Mouse (Mus musculus) embryonic stem cell, embryonic (primary cell): Measurements from ENCODE around the gene Adamts20.
"Not testable (repeated sequence)": the region's sequence is repeated elsewhere in the genome, so short reads cannot be mapped to it uniquely, and the experiment has no call there.

Source experiments
- CTCF ChIA-PET, 4 experiments: fragments of 300-600 bp in 2 of 4; fragments of 350-600 bp in 2 of 4; sonication (Branson Sonifier 250); formaldehyde crosslinking; loops; one replicate each; lab custom pipeline; 2022; ENCODE audit warnings: inconsistent platforms in 2 of 4; lab: Charles Lee
- POLR2A ChIA-PET, 4 experiments: fragments of 300-600 bp in 2 of 4; fragments of 350-600 bp in 2 of 4; sonication (Branson Sonifier 250); formaldehyde crosslinking; loops; one replicate each; lab custom pipeline; 2022; ENCODE audit warnings: antibody characterized with exemption in 4 of 4, inconsistent platforms in 1 of 4; lab: Charles Lee

Adamts20 gene

GRCm38 (mm10) chr15:94465318-94465717 is at the start of gene Adamts20:
Gene Adamts20 (minus strand): TSS chr15:94465418.
- ChIA-PET POLR2A (no interaction called here), CTCF (no interaction called here)

- CTCF ChIA-PET = interaction anchor here in 1 of 4 experiments (0.8 kb wide), 1 partner anchor 928 kb away, joined by 3 read pairs; no protein-coding TSS in a partner anchor
- POLR2A ChIA-PET = no interaction called here
These were observed 38.4 kb upstream of the Adamts20 start for GRCm38 (mm10) chr15:94503451-94504215.

- ChIA-PET POLR2A (no interaction called here), CTCF (no interaction called here)
These were observed 34.0 kb upstream of the Adamts20 start for GRCm38 (mm10) chr15:94499260-94499659.

GRCm38 (mm10) chr15:94495936-94496335 is 30.7 kb upstream of the Adamts20 start:
- POLR2A ChIA-PET = interaction anchor here in 2 of 4 experiments (0.6 to 1.2 kb wide), 3 partner anchors 47 to 1454 kb away, joined by 3 read pairs; partner anchors contain the start of genes Irak4 (in 1 of the 2) and Pus7l (in 1 of the 2)

GRCm38 (mm10) chr15:94494445-94494844 is 29.2 kb upstream of the Adamts20 start:
- ChIA-PET POLR2A (no interaction called here), CTCF (no interaction called here)

More at GRCm38 (mm10) chr15:94495936-94496335, 30.7 kb upstream of the Adamts20 start:
- CTCF ChIA-PET = interaction anchor here in 3 of 4 experiments (0.5 to 1.0 kb wide), 7 partner anchors 10 to 336 kb away, joined by 3 to 10 read pairs (median 3); partner anchors contain the start of genes Irak4 (in 1 of the 3) and Pus7l (in 1 of the 3)

GRCm38 (mm10) chr15:94489433-94489832 is 24.2 kb upstream of the Adamts20 start:
- ChIA-PET CTCF (no interaction called here), POLR2A (no interaction called here)

GRCm38 (mm10) chr15:94488028-94488427 is 22.8 kb upstream of the Adamts20 start:
- POLR2A ChIA-PET = not testable (repeated sequence)

GRCm38 (mm10) chr15:94482555-94482954 is 17.3 kb upstream of the Adamts20 start:
- ChIA-PET POLR2A (no interaction called here), CTCF (no interaction called here)

More at GRCm38 (mm10) chr15:94488028-94488427, 22.8 kb upstream of the Adamts20 start:
- CTCF ChIA-PET = not testable (repeated sequence)

GRCm38 (mm10) chr15:94480792-94481191 is 15.6 kb upstream of the Adamts20 start:
- POLR2A ChIA-PET = interaction anchor here in 1 of 4 experiments (1.0 kb wide), 1 partner anchor 10 kb away, joined by 3 read pairs; no protein-coding TSS in a partner anchor
- CTCF ChIA-PET = interaction anchor here in 1 of 4 experiments (1.4 kb wide), 1 partner anchor 10 kb away, joined by 3 read pairs; no protein-coding TSS in a partner anchor

- ChIA-PET POLR2A (interaction anchor here in 1 of 4 experiments (0.5 to 1.0 kb wide), 2 partner anchors 9 to 82 kb away, joined by 3 to 5 read pairs; no protein-coding TSS in a partner anchor), CTCF (interaction anchor here in 1 of 4 experiments (1.4 kb wide), 1 partner anchor 10 kb away, joined by 3 read pairs; no protein-coding TSS in a partner anchor)
These were observed 15.0 kb upstream of the Adamts20 start for GRCm38 (mm10) chr15:94480248-94480647.

GRCm38 (mm10) chr15:94479513-94480136 is 14.4 kb upstream of the Adamts20 start:
- ChIA-PET POLR2A (interaction anchor here in 1 of 4 experiments (1.0 kb wide), 1 partner anchor 9 kb away, joined by 3 read pairs; no protein-coding TSS in a partner anchor), CTCF (interaction anchor here in 1 of 4 experiments (1.4 kb wide), 1 partner anchor 9 kb away, joined by 3 read pairs; no protein-coding TSS in a partner anchor)

GRCm38 (mm10) chr15:94478706-94479105 is 13.5 kb upstream of the Adamts20 start:
- ChIA-PET POLR2A (no interaction called here), CTCF (interaction anchor here in 1 of 4 experiments (0.6 kb wide), 1 partner anchor 18 kb away, joined by 8 read pairs; no protein-coding TSS in a partner anchor)

GRCm38 (mm10) chr15:94477287-94477686 is 12.1 kb upstream of the Adamts20 start:
- POLR2A ChIA-PET = no interaction called here
- CTCF ChIA-PET = no interaction called here

GRCm38 (mm10) chr15:94475975-94476374 is 10.8 kb upstream of the Adamts20 start:
- ChIA-PET POLR2A (no interaction called here), CTCF (no interaction called here)

GRCm38 (mm10) chr15:94470361-94470760 is 5.1 kb upstream of the Adamts20 start:
- POLR2A ChIA-PET = no interaction called here
- CTCF ChIA-PET = interaction anchor here in 2 of 4 experiments (0.5 to 1.0 kb wide), 2 partner anchors 10 to 121 kb away, joined by 3 read pairs; no protein-coding TSS in a partner anchor

GRCm38 (mm10) chr15:94464881-94465280 is 337 bp downstream of the Adamts20 start:
- ChIA-PET CTCF (no interaction called here), POLR2A (no interaction called here)

GRCm38 (mm10) chr15:94463251-94463650 is 2.0 kb downstream of the Adamts20 start:
- CTCF ChIA-PET = interaction anchor here in 2 of 4 experiments (0.9 to 1.1 kb wide), 2 partner anchors 15 to 121 kb away, joined by 3 to 4 read pairs; no protein-coding TSS in a partner anchor
- POLR2A ChIA-PET = no interaction called here

- ChIA-PET CTCF (interaction anchor here in 2 of 4 experiments (0.9 to 1.1 kb wide), 2 partner anchors 16 to 120 kb away, joined by 3 to 4 read pairs; no protein-coding TSS in a partner anchor), POLR2A (interaction anchor here in 1 of 4 experiments (0.6 kb wide), 1 partner anchor 935 kb away, joined by 3 read pairs; no protein-coding TSS in a partner anchor)
These were observed 3.0 kb downstream of the Adamts20 start for GRCm38 (mm10) chr15:94462206-94462605.

- CTCF ChIA-PET = interaction anchor here in 1 of 4 experiments (0.6 kb wide), 1 partner anchor 18 kb away, joined by 8 read pairs; no protein-coding TSS in a partner anchor
- POLR2A ChIA-PET = no interaction called here
These were observed 4.1 kb downstream of the Adamts20 start for GRCm38 (mm10) chr15:94461166-94461565.
